Mouse (Mus musculus) cerebellum, adult 2 months (tissue): Measurements from ENCODE around the gene Tssk4.

ENCODE experiments used
- CTCF ChIP-seq: fragments of 200-500 bp; IDR thresholded peaks from 2 replicates; pipeline ENCODE4 v1.5.1; 2011; ENCODE audit warnings: low read depth, mild to moderate bottlenecking, control low read depth, low read length, moderate library complexity, borderline replicate concordance; ENCODE audit not compliant: insufficient read depth
- POLR2A ChIP-seq: fragments of 200-500 bp; IDR thresholded peaks from 2 replicates; pipeline ENCODE4 v1.6.1; 2011; ENCODE audit warnings: low read length, control low read depth, borderline replicate concordance; ENCODE audit not compliant: insufficient read depth

DNA sequence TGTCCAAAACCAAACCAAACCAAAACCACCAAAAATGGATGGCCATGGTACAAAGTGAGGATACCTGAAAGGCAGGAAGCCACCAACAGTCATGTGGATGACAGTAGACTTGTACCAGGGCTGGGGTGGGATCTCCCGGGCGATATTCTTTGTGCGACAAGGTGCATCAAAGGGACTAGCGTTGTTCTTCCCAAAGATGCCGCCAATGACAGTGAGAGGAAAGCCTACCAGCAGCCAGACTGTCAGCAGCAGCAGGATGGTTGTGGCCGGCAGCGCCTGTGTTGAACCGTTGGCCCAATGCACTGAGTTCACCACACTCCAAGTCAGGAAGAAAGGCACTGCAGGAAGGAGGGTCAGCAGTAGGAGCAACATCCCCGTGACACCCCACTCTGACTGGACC is 12.2 kb upstream of the Tssk4 start, which contains the start of gene Gm49378:
- TF ChIP-seq CTCF, result no peak
- TF ChIP-seq POLR2A, result no peak
